Mouse (Mus musculus): ENCODE data around the gene Optn. TPM values are rescaled to one million over a fixed set of nuclear protein-coding genes. Genes with fewer than 3 reads are reported as not detected.

The Optn gene
- polyA plus RNA-seq, 1 experiment from 2014 or later: 6.9 TPM

GRCm38 (mm10) chr2:5023699-5024399, 40.0 kb downstream of the Optn start:
- no peak overlapping the region for H3K27ac ChIP-seq
- WGBS: 61% methylated on average over 14 of the region's 14 CpGs
- no peaks in the 10 kb centered on the region for H3K27me3 ChIP-seq
- H3K9ac ChIP-seq: no peak overlapping the region
- H3K4me3 ChIP-seq: no peak overlapping the region
- no peaks in the 10 kb centered on the region for H3K36me3 ChIP-seq
- H3K4me1 ChIP-seq: no peaks in the 10 kb centered on the region
- H3K9me3 ChIP-seq: no peaks in the 10 kb centered on the region
- ATAC-seq (ENCODE audit: insufficient number of reproducible peaks, low FRiP score, low TSS enrichment, low read depth): no peak
- H3K4me2 ChIP-seq: no peak overlapping the region

GRCm38 (mm10) chr2:5023275-5023674, 40.6 kb downstream of the Optn start:
- Histone ChIP-seq H3K9ac (no peak overlapping the region), H3K4me2 (no peak overlapping the region), H3K27ac (no peak overlapping the region), H3K4me3 (no peak overlapping the region), H3K9me3 (no peaks in the 10 kb centered on the region), H3K27me3 (no peaks in the 10 kb centered on the region), H3K36me3 (no peaks in the 10 kb centered on the region), H3K4me1 (no peaks in the 10 kb centered on the region)
- WGBS: 59% methylated on average over 2 of the region's 2 CpGs
- no peak for ATAC-seq (ENCODE audit: insufficient number of reproducible peaks, low FRiP score, low TSS enrichment, low read depth)

GRCm38 (mm10) chr2:5019708-5020107, 44.1 kb downstream of the Optn start:
- Histone ChIP-seq H3K4me2 (no peak overlapping the region), H3K4me1 (no peaks in the 10 kb centered on the region), H3K9me3 (no peaks in the 10 kb centered on the region), H3K27me3 (no peaks in the 10 kb centered on the region), H3K36me3 (no peaks in the 10 kb centered on the region), H3K27ac (no peak overlapping the region), H3K4me3 (no peak overlapping the region), H3K9ac (no peak overlapping the region)
- no peak for ATAC-seq (ENCODE audit: insufficient number of reproducible peaks, low FRiP score, low TSS enrichment, low read depth)
- 43% methylated on average over 1 of the region's 1 CpGs for WGBS

GRCm38 (mm10) chr2:5016922-5017321, 46.9 kb downstream of the Optn start:
- H3K4me3 ChIP-seq: no peak overlapping the region
- 85% methylated on average over 7 of the region's 7 CpGs for WGBS
- H3K9me3 ChIP-seq: no peaks in the 10 kb centered on the region
- H3K4me1 ChIP-seq: 0 out of 2 replicates have a peak, but pooled peaks cover 2% of the 10 kb centered on the region
- ATAC-seq (ENCODE audit: insufficient number of reproducible peaks, low FRiP score, low TSS enrichment, low read depth): no peak
- no peak overlapping the region for H3K4me2 ChIP-seq
- H3K27me3 ChIP-seq: no peaks in the 10 kb centered on the region
- H3K27ac ChIP-seq: no peak overlapping the region
- no peaks in the 10 kb centered on the region for H3K36me3 ChIP-seq
- H3K9ac ChIP-seq: no peak overlapping the region

GRCm38 (mm10) chr2:5015527-5015926, 48.3 kb downstream of the Optn start:
- WGBS: 84% methylated on average over 6 of the region's 6 CpGs
- Histone ChIP-seq H3K9ac (no peak overlapping the region), H3K27me3 (no peaks in the 10 kb centered on the region), H3K36me3 (no peaks in the 10 kb centered on the region), H3K4me1 (0 out of 2 replicates have a peak, but pooled peaks cover 9% of the 10 kb centered on the region), H3K4me2 (no peak overlapping the region), H3K4me3 (no peak overlapping the region), H3K27ac (no peak overlapping the region), H3K9me3 (no peaks in the 10 kb centered on the region)
- ATAC-seq (ENCODE audit: insufficient number of reproducible peaks, low FRiP score, low TSS enrichment, low read depth): no peak

GRCm38 (mm10) chr2:5014616-5015015, 49.2 kb downstream of the Optn start:
- no peaks in the 10 kb centered on the region for H3K36me3 ChIP-seq
- H3K4me3 ChIP-seq: no peak overlapping the region
- H3K4me1 ChIP-seq: 0 out of 2 replicates have a peak, but pooled peaks cover 9% of the 10 kb centered on the region
- H3K27me3 ChIP-seq: no peaks in the 10 kb centered on the region
- 75% methylated on average over 7 of the region's 7 CpGs for WGBS
- H3K27ac ChIP-seq: no peak overlapping the region
- no peak for ATAC-seq (ENCODE audit: insufficient number of reproducible peaks, low FRiP score, low TSS enrichment, low read depth)
- H3K4me2 ChIP-seq: no peak overlapping the region
- no peak overlapping the region for H3K9ac ChIP-seq
- H3K9me3 ChIP-seq: no peaks in the 10 kb centered on the region

- 4% methylated on average over 32 of the region's 32 CpGs for WGBS
- Histone ChIP-seq H3K36me3 (peaks cover 13% of the 10 kb centered on the region), H3K4me3 (peak within 1 kb of the TSS; percentile 65), H3K4me1 (0 out of 2 replicates have a peak, but pooled peaks cover 9% of the 10 kb centered on the region), H3K27ac (peak within 1 kb of the TSS; percentile 38; the same call in 1 of the 2 replicates), H3K4me2 (peak within 1 kb of the TSS; percentile 60), H3K27me3 (no peaks in the 10 kb centered on the region), H3K9ac (peak within 1 kb of the TSS; percentile 41; the same call in 1 of the 2 replicates), H3K9me3 (no peaks in the 10 kb centered on the region)
- ATAC-seq (ENCODE audit: insufficient number of reproducible peaks, low FRiP score, low TSS enrichment, low read depth): peak; percentile 98
These were observed 51.1 kb downstream of the Optn start, which contains the start of gene Mcm10 for GRCm38 (mm10) chr2:5012491-5013324. Gene Mcm10, minus strand, starts transcription at chr2:5012791.

- 12% methylated on average over 8 of the region's 8 CpGs for WGBS
- ATAC-seq (ENCODE audit: insufficient number of reproducible peaks, low FRiP score, low TSS enrichment, low read depth): no peak
- H3K9ac ChIP-seq: peak overlapping the region; percentile 41; the same call in 1 of the 2 replicates
- peaks cover 19% of the 10 kb centered on the region for H3K36me3 ChIP-seq
- H3K27ac ChIP-seq: no peak overlapping the region
- H3K4me1 ChIP-seq: 0 out of 2 replicates have a peak, but pooled peaks cover 9% of the 10 kb centered on the region
- H3K4me3 ChIP-seq: peak overlapping the region; percentile 65
- peak overlapping the region; percentile 60 for H3K4me2 ChIP-seq
- no peaks in the 10 kb centered on the region for H3K27me3 ChIP-seq
- H3K9me3 ChIP-seq: no peaks in the 10 kb centered on the region
These were observed 51.9 kb downstream of the Optn start for GRCm38 (mm10) chr2:5011898-5012490.

- no peak overlapping the region for H3K27ac ChIP-seq
- H3K9ac ChIP-seq: no peak overlapping the region
- H3K9me3 ChIP-seq: no peaks in the 10 kb centered on the region
- H3K4me3 ChIP-seq: no peak overlapping the region
- ATAC-seq (ENCODE audit: insufficient number of reproducible peaks, low FRiP score, low TSS enrichment, low read depth): no peak
- 0 out of 2 replicates have a peak, but pooled peaks cover 9% of the 10 kb centered on the region for H3K4me1 ChIP-seq
- no peak overlapping the region for H3K4me2 ChIP-seq
- WGBS: 91% methylated on average over 4 of the region's 4 CpGs
- no peaks in the 10 kb centered on the region for H3K27me3 ChIP-seq
- H3K36me3 ChIP-seq: peaks cover 47% of the 10 kb centered on the region
These were observed 56.7 kb downstream of the Optn start for GRCm38 (mm10) chr2:5007107-5007506.

- Histone ChIP-seq H3K27me3 (no peaks in the 10 kb centered on the region), H3K27ac (no peak overlapping the region), H3K9me3 (no peaks in the 10 kb centered on the region), H3K4me1 (no peaks in the 10 kb centered on the region), H3K36me3 (peaks cover 61% of the 10 kb centered on the region), H3K4me2 (no peak overlapping the region), H3K9ac (no peak overlapping the region), H3K4me3 (no peak overlapping the region)
- 93% methylated on average over 6 of the region's 6 CpGs for WGBS
- ATAC-seq (ENCODE audit: insufficient number of reproducible peaks, low FRiP score, low TSS enrichment, low read depth): no peak
These were observed 62.6 kb downstream of the Optn start for GRCm38 (mm10) chr2:5001266-5001665.

GRCm38 (mm10) chr2:4998905-4999304, 64.9 kb downstream of the Optn start:
- Histone ChIP-seq H3K36me3 (peaks cover 57% of the 10 kb centered on the region), H3K9me3 (no peaks in the 10 kb centered on the region), H3K27me3 (no peaks in the 10 kb centered on the region), H3K4me3 (no peak overlapping the region), H3K9ac (no peak overlapping the region), H3K27ac (no peak overlapping the region), H3K4me2 (no peak overlapping the region), H3K4me1 (no peaks in the 10 kb centered on the region)
- 76% methylated on average over 3 of the region's 3 CpGs for WGBS
- ATAC-seq (ENCODE audit: insufficient number of reproducible peaks, low FRiP score, low TSS enrichment, low read depth): no peak

Data from limb, embryonic 15.5 days (tissue).